Mouse (Mus musculus): ENCODE results near the gene Lmo3.

DNA sequence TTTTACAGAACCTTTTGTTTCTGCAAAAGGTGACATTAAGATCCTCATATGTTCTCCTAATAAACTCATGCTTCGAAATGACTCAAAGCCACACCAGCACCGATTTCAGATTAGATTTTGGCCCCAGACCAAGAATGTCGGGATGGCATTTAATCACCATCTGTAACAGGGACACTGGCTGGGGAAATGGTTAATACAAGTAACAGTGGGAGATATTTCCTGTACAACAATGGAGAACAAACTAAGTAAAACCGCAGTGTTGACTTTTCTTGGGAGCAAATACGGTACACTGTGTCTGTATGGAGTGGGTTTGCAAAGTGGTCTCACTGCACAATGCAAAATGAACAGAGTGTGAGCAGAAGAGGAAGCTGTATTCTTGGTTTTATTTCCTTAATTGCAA is 217.7 kb downstream of the Lmo3 start:
- no peak for TF ChIP-seq CTCF (conservative IDR thresholded peaks at IDR 0.05; ENCODE audit: low read length)
- TF ChIP-seq NANOG (IDR thresholded peaks at IDR 0.05; ENCODE audit: borderline replicate concordance, low read length): no peak

All from E14TG2a.4 (cell line).